Mouse (Mus musculus): ENCODE data around the gene Anapc2.

GRCm38 (mm10) chr2:25237522-25237921 is 34.8 kb upstream of the Anapc2 start:
- TF ChIP-seq CTCF (IDR thresholded peaks at IDR 0.05) (no peak), EP300 (IDR thresholded peaks at IDR 0.05) (peak; percentile 25; the same call in 1 of the 2 replicates)

Data from lung, postnatal 0 days (tissue).